Mouse (Mus musculus) liver (tissue): ENCODE measurements around the gene Cep295nl.

Source experiments
- DNase-seq: peaks from one replicate; pipeline ENCODE4 v3.0.0-alpha.2; 2020; ENCODE audit warnings: mixed read lengths

Gene Cep295nl

GRCm38 (mm10) chr11:118354636-118355191 is 12.4 kb upstream of the Cep295nl start:
- DNase-seq, result no peak

- no peak for DNase-seq
These were observed 7.2 kb upstream of the Cep295nl start for GRCm38 (mm10) chr11:118349494-118349893.

GRCm38 (mm10) chr11:118348877-118349276 is 6.6 kb upstream of the Cep295nl start:
- DNase-seq, result peak; percentile 56

- DNase-seq, result no peak
These were observed 6.1 kb upstream of the Cep295nl start for GRCm38 (mm10) chr11:118348419-118348818.

GRCm38 (mm10) chr11:118347911-118348310 is 5.6 kb upstream of the Cep295nl start:
- DNase-seq, result no peak

- DNase-seq, result no peak
These were observed 5.1 kb upstream of the Cep295nl start for GRCm38 (mm10) chr11:118347391-118347790.

- no peak for DNase-seq
These were observed 4.2 kb upstream of the Cep295nl start for GRCm38 (mm10) chr11:118346395-118347096.

- DNase-seq, result peak; percentile 42
These were observed 3.4 kb upstream of the Cep295nl start for GRCm38 (mm10) chr11:118345693-118346092.

- DNase-seq, result no peak
These were observed 1.3 kb upstream of the Cep295nl start for GRCm38 (mm10) chr11:118343629-118344028.

- DNase-seq, result no peak
These were observed 4.7 kb downstream of the Cep295nl start for GRCm38 (mm10) chr11:118337491-118338168.

GRCm38 (mm10) chr11:118333431-118333830 is 8.9 kb downstream of the Cep295nl start:
- no peak for DNase-seq

GRCm38 (mm10) chr11:118332376-118332775 is 9.9 kb downstream of the Cep295nl start:
- no peak for DNase-seq

GRCm38 (mm10) chr11:118330777-118331176 is 11.5 kb downstream of the Cep295nl start:
- DNase-seq, result no peak

GRCm38 (mm10) chr11:118330361-118330760 is 11.9 kb downstream of the Cep295nl start:
- no peak for DNase-seq

- no peak for DNase-seq
These were observed 13.4 kb downstream of the Cep295nl start for GRCm38 (mm10) chr11:118328947-118329346.

GRCm38 (mm10) chr11:118328511-118328910 is 13.8 kb downstream of the Cep295nl start:
- DNase-seq, result no peak

- DNase-seq, result no peak
These were observed 15.0 kb downstream of the Cep295nl start for GRCm38 (mm10) chr11:118326991-118327971.

GRCm38 (mm10) chr11:118326491-118326890 is 15.8 kb downstream of the Cep295nl start:
- no peak for DNase-seq

GRCm38 (mm10) chr11:118324541-118324940 is 17.8 kb downstream of the Cep295nl start:
- no peak for DNase-seq

- DNase-seq, result no peak
These were observed 18.3 kb downstream of the Cep295nl start for GRCm38 (mm10) chr11:118323974-118324373.

GRCm38 (mm10) chr11:118322647-118323046 is 19.7 kb downstream of the Cep295nl start:
- DNase-seq, result no peak

GRCm38 (mm10) chr11:118321971-118322370 is 20.3 kb downstream of the Cep295nl start:
- no peak for DNase-seq

- DNase-seq, result no peak
These were observed 20.8 kb downstream of the Cep295nl start for GRCm38 (mm10) chr11:118321500-118321899.
